Mouse (Mus musculus) gastrocnemius, postnatal 4 days (tissue): Measurements from ENCODE around the gene Ankrd1. TPM values are rescaled to one million over a fixed set of nuclear protein-coding genes. Genes with fewer than 3 reads are reported as not detected.

Experiments
- DNase-seq, 2 experiments: peaks; one replicate each; pipeline ENCODE4 v3.0.0; 2021 to 2022; ENCODE audit warnings: low spot score in 2 of 2, mixed read lengths in 2 of 2
- total RNA-seq, 2 experiments: library from RNA; stranded (reverse); gene quantifications; 2 replicates each; pipeline ENCODE4 v1.2.3; 2021

The Ankrd1 gene
- total RNA-seq, 2 experiments from 2014 or later = 10.2 to 13.6 TPM

GRCm38 (mm10) chr19:36111054-36111895 is 8.6 kb downstream of the Ankrd1 start:
- no peak for DNase-seq

GRCm38 (mm10) chr19:36110465-36110864 is 9.4 kb downstream of the Ankrd1 start:
- no peak for DNase-seq

DNA sequence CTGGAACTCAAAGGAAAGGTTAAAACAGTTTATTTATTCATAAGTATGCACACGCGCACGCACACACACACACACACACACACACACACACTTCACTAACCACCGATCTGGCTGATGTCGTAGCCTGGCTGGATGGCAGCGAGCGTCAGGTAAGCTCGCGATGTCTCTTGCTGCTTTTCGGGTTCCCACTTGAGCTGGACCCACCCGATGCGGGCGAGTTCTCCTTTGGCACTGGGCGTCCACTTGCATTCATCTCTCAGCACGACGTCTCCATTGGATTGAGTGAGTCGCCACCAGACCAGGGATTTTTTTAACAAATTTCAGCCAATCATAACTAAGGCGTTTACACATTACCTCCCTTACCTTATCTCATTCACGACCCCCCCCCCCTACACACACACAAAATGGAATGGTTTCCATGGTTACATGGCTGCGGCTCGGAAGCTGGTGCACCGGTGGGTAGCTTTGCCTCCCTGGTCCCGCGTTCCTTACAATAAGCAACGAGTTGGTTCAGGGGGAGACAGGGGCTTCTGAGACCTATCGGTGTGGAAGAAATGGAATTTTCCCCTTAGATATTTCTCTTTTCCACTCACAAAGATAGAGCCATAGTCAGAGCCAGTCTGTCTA is 10.5 kb downstream of the Ankrd1 start:
- no peak for DNase-seq

- DNase-seq = no peak
Measured at GRCm38 (mm10) chr19:36103909-36104308, 16.0 kb downstream of the Ankrd1 start.

- DNase-seq = no peak
Measured at GRCm38 (mm10) chr19:36098916-36099315, 21.0 kb downstream of the Ankrd1 start.

- DNase-seq = no peak
Measured at GRCm38 (mm10) chr19:36098265-36098664, 21.6 kb downstream of the Ankrd1 start.

DNA sequence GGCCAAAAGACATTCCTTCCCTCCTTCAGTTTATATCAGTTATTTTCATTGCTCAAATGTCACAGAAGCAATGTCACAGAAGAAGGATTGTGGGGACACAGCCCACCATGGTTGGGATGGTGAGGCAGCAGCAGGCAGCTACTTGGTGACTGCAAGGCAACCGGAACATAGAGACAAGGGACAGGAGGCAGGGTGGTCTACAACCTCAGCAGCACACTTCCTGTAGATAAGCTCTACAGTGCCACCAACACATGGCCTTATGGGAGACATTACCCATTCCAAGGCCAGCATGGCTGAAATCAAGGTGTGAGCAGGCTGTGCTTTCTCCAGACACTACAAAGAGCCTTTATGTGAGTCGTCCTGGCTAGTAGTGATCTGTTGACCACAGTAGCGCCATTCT is 22.7 kb downstream of the Ankrd1 start:
- DNase-seq = no peak

GRCm38 (mm10) chr19:36090781-36091180 is 29.1 kb downstream of the Ankrd1 start:
- no peak for DNase-seq

GRCm38 (mm10) chr19:36083262-36084225 is 36.4 kb downstream of the Ankrd1 start, which contains the start of gene Rpp30:
Gene Rpp30, plus strand, starts transcription at chr19:36083716.
- peak; percentile 50 to 83 for DNase-seq

DNA sequence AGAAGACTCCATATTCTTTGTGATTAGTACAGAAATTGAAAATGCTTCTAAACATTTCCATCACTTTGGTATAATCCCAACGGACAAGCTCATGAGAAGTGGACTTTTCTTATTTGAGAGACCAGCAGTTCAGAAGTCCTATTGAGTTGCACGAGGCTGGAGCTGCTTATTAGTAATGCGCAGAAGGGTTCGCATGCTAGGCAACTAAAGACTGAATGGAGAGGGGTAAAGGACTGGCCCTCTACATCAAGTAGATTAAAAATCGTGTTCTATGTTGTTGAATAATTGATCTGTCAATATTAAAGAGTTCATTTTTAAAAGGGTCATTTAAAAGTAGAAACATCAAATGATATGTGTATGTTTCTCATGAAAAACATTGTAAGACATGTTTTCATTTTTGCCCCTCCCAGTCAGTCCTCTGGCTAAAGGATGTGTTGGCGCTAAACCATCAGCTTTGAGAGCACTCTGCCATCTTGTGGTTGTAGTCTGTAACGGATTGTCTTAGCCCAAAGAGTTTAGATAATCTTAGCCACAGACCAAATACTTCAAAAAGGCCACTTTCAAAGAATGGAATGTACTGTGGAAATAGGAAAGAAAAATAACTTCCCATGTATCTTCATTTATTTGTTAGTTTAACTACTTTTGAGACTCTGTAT is 37.2 kb downstream of the Ankrd1 start:
- DNase-seq = peak in 1 of 2 experiments; percentile 15

GRCm38 (mm10) chr19:36062801-36063529 is 56.9 kb downstream of the Ankrd1 start:
- no peak for DNase-seq

Other genes starting within 250 kb of the Ankrd1 start
- 1 to 10 TPM; 1.2 to 1.3 TPM for gene Htr7, start 62.6 kb downstream of the Ankrd1 start, total RNA-seq
- gene Rpp30, start 36.4 kb downstream of the Ankrd1 start, total RNA-seq = 10 to 100 TPM; 16.4 to 19.4 TPM
- 10 to 100 TPM; 14.1 to 17.2 TPM for gene Pcgf5, start 228.2 kb upstream of the Ankrd1 start, total RNA-seq